10 mouse cellular contexts compared by ENCODE assay signal in the genomic region with DNA sequence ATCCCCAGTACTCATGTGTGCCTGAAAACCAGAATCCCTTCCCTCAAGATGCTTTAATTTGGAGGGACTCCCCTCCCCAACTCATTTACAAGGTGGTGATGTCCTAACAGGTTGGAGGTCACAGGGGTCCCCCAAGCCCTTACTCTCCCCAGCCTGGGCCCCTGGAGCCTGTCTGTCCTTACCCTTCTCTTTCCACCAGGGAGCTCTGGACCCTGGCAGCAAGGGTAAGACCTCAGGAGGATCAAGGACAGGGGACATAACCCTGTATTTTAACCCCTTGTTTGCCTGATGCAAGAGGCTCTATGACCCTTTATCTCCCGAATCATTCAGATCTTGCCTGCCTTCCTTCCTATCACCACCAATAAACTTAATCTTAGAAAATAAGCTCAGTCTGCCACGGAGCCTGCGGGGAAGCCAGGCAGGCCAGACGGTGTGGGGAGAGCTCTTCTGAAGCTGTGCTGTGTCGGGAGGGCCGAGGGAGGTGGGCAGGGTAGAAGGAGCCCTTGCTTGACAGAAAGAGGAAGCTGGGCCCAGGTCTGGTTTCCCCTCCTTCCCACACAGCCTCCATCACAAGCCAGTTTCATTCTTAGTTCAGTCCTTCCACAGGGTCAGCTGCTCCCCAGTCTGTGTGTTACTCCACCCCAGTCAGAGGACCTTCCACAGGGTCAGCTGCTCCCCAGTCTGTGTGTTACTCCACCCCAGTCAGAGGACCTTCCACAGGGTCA. TPM values are rescaled to one million over a fixed set of nuclear protein-coding genes. Genes with fewer than 3 reads are reported as not detected.
A peak's percentile ranks its signal among the peaks of the same experiment; 100 is the strongest.
DNase-seq lines count a peak whose midpoint lies in the region; ATAC-seq lines count a peak whose summit lies in the region.
"Had no signal": no experiment of that assay in that cellular context is flagged by ENCODE, and none has a peak within 500 bp of the region (broad histone marks: within the 10 kb centered on the region; RNA-seq: fewer than 3 reads in every experiment).

No protein-coding gene starts in this region.

- WGBS in forebrain, embryonic 13.5 days = 77% methylated on average over 6 of the region's 6 CpGs
- WGBS in forebrain, embryonic 12.5 days = 79% methylated on average over 6 of the region's 6 CpGs
- 40% methylated on average over 6 of the region's 6 CpGs for WGBS in liver, embryonic 11.5 days
- WGBS in stomach, embryonic 14.5 days = 70% methylated on average over 6 of the region's 6 CpGs

- peaks cover 42% of the 10 kb centered on the region for H3K4me1 ChIP-seq in forebrain, embryonic 13.5 days
- H3K4me1 ChIP-seq in forebrain, embryonic 12.5 days = peaks cover 45% of the 10 kb centered on the region
- peaks cover 27% of the 10 kb centered on the region for H3K4me1 ChIP-seq in liver, embryonic 11.5 days (replicated peaks; ENCODE audit: control insufficient read depth, insufficient read depth, low read length)
- peaks cover 10% of the 10 kb centered on the region; the same call in 1 of the 2 replicates for H3K4me1 ChIP-seq in stomach, embryonic 14.5 days (ENCODE audit: control insufficient read depth, insufficient read depth, low read length)

- H3K36me3 ChIP-seq in forebrain, embryonic 13.5 days (ENCODE audit: poor library complexity, severe bottlenecking) = peaks cover 57% of the 10 kb centered on the region
- H3K36me3 ChIP-seq in forebrain, embryonic 12.5 days (replicated peaks) = peaks cover 54% of the 10 kb centered on the region
- H3K36me3 ChIP-seq in liver, embryonic 11.5 days (ENCODE audit: control insufficient read depth, insufficient read depth, low read length) = peaks cover 11% of the 10 kb centered on the region
- peaks cover 36% of the 10 kb centered on the region for H3K36me3 ChIP-seq in stomach, embryonic 14.5 days (ENCODE audit: control insufficient read depth, insufficient read depth, low read length)

- DNase-seq in lung, postnatal 25 days (ENCODE audit: low spot score) = peak; percentile 36
- DNase-seq in lung, postnatal 10 days = no peak
- DNase-seq in liver, embryonic 11.5 days (ENCODE audit: low spot score) = no peak
- DNase-seq in adrenal gland, postnatal 25 days = no peak
- no peak for DNase-seq in adrenal gland, adult 2 months
- DNase-seq: adrenal gland, postnatal 36 days had no signal

- H3K4me2 ChIP-seq in forebrain, embryonic 13.5 days = no peak overlapping the region
- no peak overlapping the region for H3K4me2 ChIP-seq in forebrain, embryonic 12.5 days
- H3K4me2 ChIP-seq in liver, embryonic 11.5 days = peak overlapping the region; percentile 64; the same call in 1 of the 2 replicates
- no peak overlapping the region for H3K4me2 ChIP-seq in stomach, embryonic 14.5 days (replicated peaks; ENCODE audit: low read depth, low read length)
- H3K4me2 ChIP-seq: midbrain, embryonic 15.5 days had no signal

- peak overlapping the region; percentile 92; the same call in 1 of the 2 replicates for H3K27ac ChIP-seq in forebrain, embryonic 13.5 days
- H3K27ac ChIP-seq in forebrain, embryonic 12.5 days = no peak overlapping the region
- peak overlapping the region; percentile 54 for H3K27ac ChIP-seq in liver, embryonic 11.5 days (ENCODE audit: low read depth, low read length)
- H3K27ac ChIP-seq in stomach, embryonic 14.5 days (ENCODE audit: low read length) = peak overlapping the region; percentile 91; the same call in 1 of the 2 replicates

- no peak overlapping the region for H3K9ac ChIP-seq in forebrain, embryonic 13.5 days
- H3K9ac ChIP-seq in forebrain, embryonic 12.5 days = no peak overlapping the region; the same call in 1 of the 2 replicates
- H3K9ac ChIP-seq in liver, embryonic 11.5 days (ENCODE audit: low read depth, low read length) = no peak overlapping the region
- H3K9ac ChIP-seq in stomach, embryonic 14.5 days (replicated peaks; ENCODE audit: low read depth, low read length) = no peak overlapping the region
- H3K9ac ChIP-seq: midbrain, embryonic 15.5 days had no signal

- H3K4me3 ChIP-seq in forebrain, embryonic 13.5 days = no peak overlapping the region
- H3K4me3 ChIP-seq in forebrain, embryonic 12.5 days (replicated peaks) = no peak overlapping the region
- no peak overlapping the region for H3K4me3 ChIP-seq in liver, embryonic 11.5 days (ENCODE audit: low read depth, low read length)
- no peak overlapping the region for H3K4me3 ChIP-seq in stomach, embryonic 14.5 days (ENCODE audit: low read depth, low read length)
- H3K4me3 ChIP-seq: midbrain, embryonic 15.5 days had no signal

- H3K9me3 ChIP-seq in forebrain, embryonic 13.5 days (replicated peaks) = no peaks in the 10 kb centered on the region
- H3K9me3 ChIP-seq in forebrain, embryonic 12.5 days = no peaks in the 10 kb centered on the region
- H3K9me3 ChIP-seq in liver, embryonic 11.5 days (ENCODE audit: control insufficient read depth, low read length) = no peaks in the 10 kb centered on the region
- no peaks in the 10 kb centered on the region for H3K9me3 ChIP-seq in stomach, embryonic 14.5 days (ENCODE audit: control insufficient read depth, low read depth, low read length)
- H3K9me3 ChIP-seq: midbrain, embryonic 15.5 days had no signal

- ATAC-seq in forebrain, embryonic 13.5 days = no peak
- no peak for ATAC-seq in forebrain, embryonic 12.5 days (ENCODE audit: low FRiP score)
- ATAC-seq in liver, embryonic 11.5 days (replicated peaks; ENCODE audit: low FRiP score) = no peak
- ATAC-seq in stomach, embryonic 14.5 days (ENCODE audit: insufficient number of reproducible peaks, insufficient read depth, low FRiP score, low read depth) = no peak
- ATAC-seq: midbrain, embryonic 15.5 days had no signal

- H3K27me3 ChIP-seq in forebrain, embryonic 13.5 days = no peaks in the 10 kb centered on the region
- no peaks in the 10 kb centered on the region for H3K27me3 ChIP-seq in forebrain, embryonic 12.5 days
- no peaks in the 10 kb centered on the region; the same call in 1 of the 2 replicates for H3K27me3 ChIP-seq in liver, embryonic 11.5 days (replicated peaks; ENCODE audit: control insufficient read depth, insufficient read depth, low read length)
- H3K27me3 ChIP-seq in stomach, embryonic 14.5 days (ENCODE audit: control insufficient read depth, insufficient read depth, low read length) = no peaks in the 10 kb centered on the region
- H3K27me3 ChIP-seq: midbrain, embryonic 15.5 days had no signal

RNA-seq across cellular contexts. Expression of a gene that starts 8.3 kb away (rescaled TPM):
- polyA plus RNA-seq in forebrain, embryonic 13.5 days (2015; fragmentation: Nextera tagmentation; extraction: Ambion mirVana) = 80.4 and 85.1 TPM in 2 replicates
- 91.3 and 95.1 TPM in 2 replicates for polyA plus RNA-seq in forebrain, embryonic 12.5 days (2016; fragmentation: Nextera tagmentation; extraction: Ambion mirVana)
- polyA plus RNA-seq in liver, embryonic 11.5 days (2014; fragmentation: Nextera tagmentation; extraction: Ambion mirVana) = 21.6 and 22.9 TPM in 2 replicates
- polyA plus RNA-seq in stomach, embryonic 14.5 days (2014; fragmentation: Nextera tagmentation; extraction: Ambion mirVana) = 31.3 and 36.3 TPM in 2 replicates
- total RNA-seq in adrenal gland, postnatal 25 days (2021) = 18.6 and 25.1 TPM in 2 replicates
- total RNA-seq in adrenal gland, adult 2 months (2021) = 10 to 100 TPM; 12.9 to 24.7 TPM
- 13.8 and 14.0 TPM in 2 replicates for polyA plus RNA-seq in adrenal gland, adult 2 months (2012; rRNA removed)

RNA-seq across cellular contexts. Expression of a gene that starts 58.5 kb away (rescaled TPM):
- 322 and 341 TPM in 2 replicates for polyA plus RNA-seq in forebrain, embryonic 13.5 days (2015; fragmentation: Nextera tagmentation; extraction: Ambion mirVana)
- polyA plus RNA-seq in forebrain, embryonic 12.5 days (2016; fragmentation: Nextera tagmentation; extraction: Ambion mirVana) = 405 and 446 TPM in 2 replicates
- polyA plus RNA-seq in liver, embryonic 11.5 days (2014; fragmentation: Nextera tagmentation; extraction: Ambion mirVana) = 110 TPM in 2 replicates
- 54.2 and 61.7 TPM in 2 replicates for polyA plus RNA-seq in stomach, embryonic 14.5 days (2014; fragmentation: Nextera tagmentation; extraction: Ambion mirVana)
- 77.8 and 94.0 TPM in 2 replicates for total RNA-seq in adrenal gland, postnatal 25 days (2021)
- 10 to 100 TPM; 81.0 to 98.6 TPM for total RNA-seq in adrenal gland, adult 2 months (2021)
- polyA plus RNA-seq in adrenal gland, adult 2 months (2012; rRNA removed) = 5.8 and 7.4 TPM in 2 replicates
